Mouse (Mus musculus) thymus, adult 2 months (tissue): ENCODE results near the gene Commd3. TPM values are rescaled to one million over a fixed set of nuclear protein-coding genes. Genes with fewer than 3 reads are reported as not detected.

Experiments
- DNase-seq: peaks from one replicate; pipeline ENCODE4 v3.0.0; 2021
- H3K27ac ChIP-seq: fragments of 200-500 bp; 2 replicates; pipeline ENCODE4 v1.5.1; 2012; ENCODE audit warnings: low read length, control low read depth; ENCODE audit not compliant: control insufficient read depth, insufficient read depth
- H3K27me3 ChIP-seq: fragments of 200-500 bp; 2 replicates; pipeline ENCODE4 v1.6.1; 2012; ENCODE audit warnings: mild to moderate bottlenecking, low read length, moderate library complexity, mixed read lengths; ENCODE audit not compliant: control insufficient read depth, insufficient read depth
- H3K36me3 ChIP-seq: fragments of 200-500 bp; 2 replicates; pipeline ENCODE4 v1.6.1; 2012; ENCODE audit warnings: mild to moderate bottlenecking, low read length, moderate library complexity; ENCODE audit not compliant: control insufficient read depth, insufficient read depth
- H3K4me1 ChIP-seq: fragments of 200-500 bp; replicated peaks from 2 replicates; pipeline ENCODE4 v1.6.1; 2012; ENCODE audit warnings: low read length; ENCODE audit not compliant: control insufficient read depth, insufficient read depth
- H3K4me3 ChIP-seq: fragments of 200-500 bp; 2 replicates; pipeline ENCODE4 v1.5.1; 2012; ENCODE audit warnings: mild to moderate bottlenecking, low read length, control low read depth, moderate library complexity; ENCODE audit not compliant: control insufficient read depth, insufficient read depth
- CTCF ChIP-seq: fragments of 200-500 bp; IDR thresholded peaks from 2 replicates; pipeline ENCODE4 v1.5.1; 2012; ENCODE audit warnings: mild to moderate bottlenecking, control low read depth, low read length, moderate library complexity, borderline replicate concordance; ENCODE audit not compliant: control insufficient read depth, poor library complexity, insufficient read depth; ENCODE audit errors: extremely low read depth
- POLR2A ChIP-seq: fragments of 200-500 bp; IDR thresholded peaks from 2 replicates; pipeline ENCODE4 v1.6.1; 2012; ENCODE audit warnings: mild to moderate bottlenecking, low read length, control low read depth, moderate library complexity; ENCODE audit not compliant: control insufficient read depth, poor library complexity, insufficient read depth; ENCODE audit errors: extremely low read depth
- WGBS: fragments of 180-500 bp; shearing (Covaris S2); methylation state at CpG from one replicate; pipeline ENCODE4 v1.1.7; 2018; 5-methylcytosine and 5-hydroxymethylcytosine counted together
- polyA plus RNA-seq: library from polyadenylated mRNA; depleted of rRNA; stranded (reverse); fragments of >200 nt; gene quantifications from 2 replicates; pipeline ENCODE4 v1.2.3, GENCODE M21; 2012; rRNA removed

The Commd3 gene
- polyA plus RNA-seq, 1 experiment: 57.8 TPM

DNA sequence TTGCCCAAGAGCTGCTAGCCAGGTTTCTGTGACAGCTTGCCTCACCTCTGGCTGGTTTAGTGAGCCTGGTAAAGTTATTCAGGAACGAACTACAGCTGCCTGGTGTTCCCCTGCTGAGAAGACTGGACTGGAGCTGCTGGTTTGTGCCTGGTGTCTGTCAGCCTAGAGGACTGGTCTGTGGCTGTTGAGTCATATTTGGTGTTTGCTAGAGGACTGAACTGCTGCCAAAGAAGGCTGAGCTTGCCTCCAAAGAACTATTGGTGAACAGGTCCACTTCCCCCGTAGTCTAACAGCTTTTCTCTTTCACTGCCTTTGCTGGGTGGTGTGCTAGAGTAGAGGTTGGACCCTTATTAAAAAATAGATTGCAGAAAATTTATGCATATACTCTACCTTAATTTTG, 40.9 kb downstream of the Commd3 start:
- 90% methylated on average over 2 of the region's 2 CpGs for WGBS
- no peak for DNase-seq
- Histone ChIP-seq H3K4me3 (no peak overlapping the region), H3K27ac (no peak overlapping the region), H3K4me1 (no peaks in the 10 kb centered on the region), H3K27me3 (no peaks in the 10 kb centered on the region), H3K36me3 (no peaks in the 10 kb centered on the region)
- TF ChIP-seq CTCF (no peak), POLR2A (no peak)

DNA sequence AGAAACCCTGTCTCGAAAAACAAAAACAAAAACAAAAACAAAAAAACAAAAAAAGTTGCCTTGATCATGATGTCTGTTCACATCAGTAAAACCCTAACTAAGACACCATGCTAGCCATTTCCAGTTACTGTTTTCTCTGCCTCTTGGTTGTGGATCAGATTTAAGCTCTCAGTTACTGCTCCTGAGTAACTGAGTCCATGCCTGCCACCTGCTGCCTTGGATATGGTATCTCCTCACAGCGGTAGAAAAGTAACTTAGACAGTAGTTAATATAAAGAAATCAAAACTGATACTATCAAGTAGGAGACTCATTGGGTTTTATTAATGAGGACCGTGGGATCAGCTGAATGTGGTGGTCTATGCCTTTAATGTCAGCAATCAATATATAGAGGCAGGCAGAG, 42.2 kb downstream of the Commd3 start:
- H3K27me3 ChIP-seq: no peaks in the 10 kb centered on the region
- no peak overlapping the region for H3K27ac ChIP-seq
- H3K4me1 ChIP-seq: no peaks in the 10 kb centered on the region
- H3K36me3 ChIP-seq: no peaks in the 10 kb centered on the region
- DNase-seq: no peak
- no peak overlapping the region for H3K4me3 ChIP-seq
- TF ChIP-seq CTCF (no peak), POLR2A (no peak)
- WGBS: 82% methylated on average over 3 of the region's 3 CpGs

DNA sequence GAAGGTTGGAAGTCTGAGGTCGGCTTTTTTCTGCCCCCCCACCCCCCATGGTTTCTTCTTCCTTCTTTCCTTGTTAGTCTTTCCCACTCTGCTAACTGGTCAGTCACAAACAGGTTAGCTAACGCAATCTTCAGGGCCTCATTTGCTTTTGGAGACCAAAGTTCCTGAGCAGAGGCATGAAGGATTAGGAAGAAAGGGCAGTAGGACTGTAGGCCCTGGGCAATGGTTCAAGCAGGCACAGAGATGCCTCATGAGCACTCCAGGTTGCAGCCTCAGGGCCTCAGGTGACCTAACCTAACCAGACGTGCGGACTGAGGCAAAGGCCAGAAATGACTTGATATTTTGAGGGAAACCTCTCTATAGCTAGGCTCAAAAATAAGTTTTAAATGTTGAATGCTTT, 46.3 kb downstream of the Commd3 start:
- no peaks in the 10 kb centered on the region for H3K4me1 ChIP-seq
- no peaks in the 10 kb centered on the region for H3K36me3 ChIP-seq
- 95% methylated on average over 4 of the region's 4 CpGs for WGBS
- DNase-seq: no peak
- H3K27me3 ChIP-seq: no peaks in the 10 kb centered on the region
- no peak overlapping the region for H3K4me3 ChIP-seq
- no peak overlapping the region for H3K27ac ChIP-seq
- TF ChIP-seq CTCF (no peak), POLR2A (no peak)

DNA sequence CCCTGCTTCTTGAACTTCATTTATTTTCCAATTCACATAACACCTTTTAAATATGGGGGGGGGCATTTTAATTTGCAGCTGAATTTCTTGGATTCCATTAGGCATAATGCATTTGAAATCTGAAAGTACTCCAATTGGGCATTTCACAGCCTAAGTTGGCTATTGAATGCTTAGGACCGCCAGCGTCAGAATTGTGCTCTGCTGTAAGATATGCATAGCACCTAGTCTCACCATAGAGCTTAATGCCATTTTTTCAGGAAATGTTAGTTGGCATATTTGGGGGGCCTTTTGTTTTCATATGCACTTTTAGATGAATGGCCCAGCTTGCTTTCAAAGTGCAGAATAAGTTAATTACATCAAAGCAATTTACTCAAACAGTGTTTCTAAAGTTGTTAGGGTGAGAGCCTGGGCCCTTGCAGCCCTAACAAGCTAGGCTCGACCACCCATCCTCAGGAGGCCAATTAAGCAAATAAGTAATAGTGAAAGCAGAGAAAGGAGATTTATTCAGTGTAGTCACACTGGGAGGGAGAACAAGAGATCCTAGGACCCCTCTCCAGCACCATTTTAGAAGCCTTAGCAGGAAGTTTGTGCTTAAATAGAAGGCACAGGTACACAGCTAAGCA, 50.1 kb downstream of the Commd3 start:
- Histone ChIP-seq H3K27me3 (no peaks in the 10 kb centered on the region), H3K27ac (no peak overlapping the region), H3K36me3 (no peaks in the 10 kb centered on the region), H3K4me3 (no peak overlapping the region), H3K4me1 (no peaks in the 10 kb centered on the region)
- TF ChIP-seq POLR2A: no peak
- TF ChIP-seq CTCF: no peak
- 91% methylated on average over 3 of the region's 3 CpGs for WGBS
- no peak for DNase-seq

DNA sequence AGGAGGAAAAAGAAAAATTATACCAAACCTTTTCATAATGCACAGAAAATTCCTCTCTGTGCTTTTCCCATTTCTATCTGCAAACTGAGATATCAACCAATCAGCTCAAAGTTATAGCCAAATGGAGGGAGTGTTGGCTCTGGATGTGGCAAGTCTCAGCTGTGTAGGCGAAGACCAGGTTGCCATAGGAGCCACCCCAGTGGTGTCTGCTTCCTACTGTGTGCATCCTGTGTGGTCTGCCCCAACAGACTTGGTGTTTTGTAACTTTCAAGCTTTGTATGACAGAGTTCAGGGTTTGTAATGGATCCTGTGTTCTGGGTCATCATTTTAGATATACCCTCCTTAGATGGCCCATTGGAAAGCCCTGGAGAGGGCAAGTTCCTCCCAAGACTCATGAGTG, 52.3 kb downstream of the Commd3 start:
- H3K4me3 ChIP-seq: no peak overlapping the region
- no peaks in the 10 kb centered on the region for H3K27me3 ChIP-seq
- DNase-seq: no peak
- 54% methylated on average over 1 of the region's 1 CpGs for WGBS
- no peak overlapping the region for H3K27ac ChIP-seq
- TF ChIP-seq CTCF (no peak), POLR2A (no peak)
- no peaks in the 10 kb centered on the region for H3K36me3 ChIP-seq
- no peaks in the 10 kb centered on the region for H3K4me1 ChIP-seq

Other genes starting within 250 kb of the Commd3 start
- 13.7 and 14.3 TPM in 2 replicates for gene Bmi1, start 4.6 kb downstream of the Commd3 start, polyA plus RNA-seq
- 0.26 TPM in 1 of 2 replicates, not detected in the other for gene Spag6, start 21.6 kb downstream of the Commd3 start, polyA plus RNA-seq